Mouse (Mus musculus) ovary, adult 18-20 months (tissue): ENCODE data around the gene Upk3a.
A peak's percentile ranks its signal among the peaks of the same experiment; 100 is the strongest.

ENCODE experiments used
- DNase-seq: peaks from one replicate; pipeline ENCODE4 v3.0.0; 2022; ENCODE audit warnings: low spot score, mixed read lengths

Upk3a gene

DNA sequence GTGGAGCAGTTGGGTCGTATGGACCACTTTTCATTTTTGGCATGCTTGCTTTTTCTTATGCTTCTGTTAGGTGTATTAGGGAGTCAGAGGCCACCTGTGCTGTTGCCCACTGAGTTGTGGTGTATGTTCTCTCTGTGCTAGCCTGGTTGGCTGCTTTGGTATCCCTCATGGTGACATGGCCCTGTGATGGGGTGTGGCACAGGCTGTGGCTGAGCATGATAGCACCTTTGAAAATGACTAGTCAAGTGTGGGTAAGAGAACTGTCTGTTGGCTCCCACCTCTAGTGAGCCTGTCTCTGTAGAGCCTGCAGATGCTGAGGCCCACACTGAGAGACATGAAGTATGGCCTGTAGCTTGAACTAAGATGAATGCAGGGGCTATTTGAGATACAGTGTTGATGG lies 32.8 kb downstream of the Upk3a start:
- no peak for DNase-seq

DNA sequence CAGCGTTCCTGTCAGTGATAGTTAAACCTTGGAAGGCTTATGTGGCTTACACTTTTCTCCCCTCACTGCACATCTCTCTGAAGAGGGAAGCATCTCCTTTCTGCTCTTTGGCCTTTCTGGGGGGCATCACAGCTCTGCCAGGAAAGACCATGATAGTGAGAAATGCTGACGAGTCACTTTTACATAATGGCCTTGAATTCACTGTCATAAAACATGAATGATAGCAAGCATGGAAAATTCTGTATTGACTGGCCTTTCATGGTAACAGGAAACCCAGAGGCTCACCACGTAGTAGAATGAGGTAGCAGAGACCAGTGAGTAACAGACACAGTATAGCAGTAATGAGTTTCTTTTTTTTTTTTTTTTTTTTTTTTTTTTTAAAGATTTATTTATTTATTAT lies 37.2 kb downstream of the Upk3a start:
- no peak for DNase-seq

DNA sequence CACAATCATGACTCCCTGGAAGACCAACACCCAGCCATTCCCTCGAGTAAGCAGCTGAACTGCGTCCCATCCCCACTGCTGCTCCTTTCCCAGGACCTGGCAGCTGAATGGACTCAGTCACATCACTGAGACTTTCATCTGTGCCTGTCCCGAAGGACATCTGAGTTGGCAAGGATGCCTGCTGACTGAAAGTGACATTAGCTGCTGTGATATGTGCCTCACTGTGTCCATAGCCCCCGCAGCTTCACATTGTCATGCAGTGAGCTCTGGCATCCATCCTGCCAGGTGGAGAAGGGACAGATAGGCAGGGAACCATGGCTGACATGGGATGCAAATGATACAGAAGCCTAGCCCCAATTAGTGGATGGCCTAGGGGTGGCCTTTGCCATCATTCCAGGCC lies 38.2 kb downstream of the Upk3a start:
- DNase-seq, result no peak

DNA sequence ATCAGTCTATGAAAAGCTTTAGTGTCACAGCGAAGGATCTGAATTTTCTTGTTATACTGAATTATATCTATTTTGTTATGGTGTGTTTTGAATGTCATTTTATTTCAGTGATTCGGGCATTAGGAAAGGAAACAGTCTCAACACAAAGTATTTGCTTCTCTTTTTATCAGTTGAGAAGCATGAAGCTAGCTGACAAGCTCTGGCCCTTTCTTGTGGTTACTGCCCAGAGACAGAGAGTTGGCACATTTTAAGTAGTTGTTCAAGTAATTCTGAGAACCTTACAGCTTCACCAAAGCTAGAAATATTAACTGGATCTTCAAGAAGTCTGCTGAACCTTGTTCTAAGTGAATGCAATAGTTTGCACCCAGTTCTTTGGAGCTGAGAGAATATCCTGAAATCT lies 46.5 kb downstream of the Upk3a start:
- DNase-seq, result no peak

DNA sequence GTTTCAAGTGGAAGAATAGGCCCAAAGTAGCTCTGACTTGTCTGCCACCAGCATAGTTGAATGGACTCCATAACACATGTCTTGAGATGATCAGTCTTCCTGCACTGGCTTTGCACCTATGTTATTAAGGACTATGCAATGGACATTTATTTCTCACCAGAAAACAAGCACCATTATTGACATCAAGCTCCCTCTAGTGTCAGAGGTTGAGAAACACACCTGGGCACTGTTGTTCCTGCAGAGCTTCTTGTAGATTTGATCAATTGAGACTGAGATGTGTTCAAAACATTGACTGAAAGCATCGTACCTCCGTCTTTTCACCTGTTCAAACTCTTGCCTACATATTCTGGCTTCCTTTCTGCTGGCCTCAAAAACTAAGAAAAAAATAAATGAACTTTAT lies 53.6 kb downstream of the Upk3a start:
- peak; percentile 7 for DNase-seq
